Mouse (Mus musculus) kidney, adult 2 months (tissue): Measurements from ENCODE around the gene Zfp652. TPM values are rescaled to one million over a fixed set of nuclear protein-coding genes. Genes with fewer than 3 reads are reported as not detected.
"Not testable (repeated sequence)": the region's sequence is repeated elsewhere in the genome, so short reads cannot be mapped to it uniquely, and the experiment has no call there.

Source experiments
- DNase-seq: peaks from one replicate; pipeline ENCODE4 v3.0.0; 2021
- H3K27ac ChIP-seq: fragments of 200-500 bp; 2 replicates; pipeline ENCODE4 v1.5.1; 2012; ENCODE audit warnings: low read depth, low read length, control low read depth, inconsistent platforms; ENCODE audit not compliant: insufficient read depth
- H3K27me3 ChIP-seq: fragments of 200-500 bp; replicated peaks from 2 replicates; pipeline ENCODE4 v1.6.1; 2012; ENCODE audit warnings: mild to moderate bottlenecking, moderate library complexity, low read length, inconsistent platforms; ENCODE audit not compliant: control insufficient read depth, insufficient read depth
- H3K36me3 ChIP-seq: fragments of 200-500 bp; 2 replicates; pipeline ENCODE4 v1.6.1; 2012; ENCODE audit warnings: mild to moderate bottlenecking, moderate library complexity, low read length, inconsistent platforms; ENCODE audit not compliant: control insufficient read depth, insufficient read depth
- H3K4me1 ChIP-seq: fragments of 200-500 bp; 2 replicates; pipeline ENCODE4 v1.6.1; 2011; ENCODE audit warnings: low read length; ENCODE audit not compliant: control insufficient read depth, insufficient read depth
- H3K4me3 ChIP-seq: fragments of 200-500 bp; 2 replicates; pipeline ENCODE4 v1.5.1; 2011; ENCODE audit warnings: mild to moderate bottlenecking, low read depth, low read length, control low read depth; ENCODE audit not compliant: insufficient read depth
- CTCF ChIP-seq: fragments of 200-500 bp; conservative IDR thresholded peaks from 2 replicates; pipeline ENCODE4 v1.5.1; 2011; ENCODE audit warnings: low read depth, mild to moderate bottlenecking, control low read depth, low read length, moderate library complexity, mixed read lengths; ENCODE audit not compliant: insufficient read depth, insufficient read length
- POLR2A ChIP-seq: fragments of 200-500 bp; IDR thresholded peaks from one replicate; pipeline ENCODE4 v1.6.1; 2011; ENCODE audit warnings: low read depth, low read length, control low read depth
- WGBS: fragments of 180-500 bp; shearing (Covaris S2); methylation state at CpG from one replicate; pipeline ENCODE4 v1.1.7; 2018; 5-methylcytosine and 5-hydroxymethylcytosine counted together
- polyA plus RNA-seq: library from polyadenylated mRNA; depleted of rRNA; stranded (reverse); fragments of >200 nt; gene quantifications from 2 replicates; pipeline ENCODE4 v1.2.3, GENCODE M21; 2012

The Zfp652 gene
- polyA plus RNA-seq, 1 experiment = 11.4 TPM

DNA sequence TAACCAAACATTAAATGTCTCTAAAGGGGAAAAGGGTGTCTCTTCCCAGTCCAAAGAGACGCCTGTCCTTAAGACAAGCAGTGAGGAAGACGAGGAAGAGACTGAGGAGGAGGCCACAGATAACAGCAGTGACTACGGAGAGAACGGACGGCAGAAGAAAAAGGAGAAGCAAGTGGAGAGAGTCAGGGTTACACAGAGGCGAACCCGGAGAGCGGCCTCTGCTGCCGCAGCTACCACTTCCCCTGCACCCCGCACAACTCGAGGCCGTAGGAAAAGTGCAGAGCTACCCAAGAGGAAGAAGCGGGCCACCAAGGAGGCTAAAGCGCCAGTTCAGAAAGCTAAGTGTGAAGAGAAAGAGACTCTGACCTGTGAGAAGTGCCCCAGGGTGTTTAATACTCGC is 37.1 kb downstream of the Zfp652 start:
- WGBS = 87% methylated on average over 15 of the region's 15 CpGs
- TF ChIP-seq POLR2A (no peak), CTCF (no peak)
- Histone ChIP-seq H3K27ac (no peak overlapping the region), H3K4me1 (no peaks in the 10 kb centered on the region), H3K4me3 (no peak overlapping the region), H3K36me3 (no peaks in the 10 kb centered on the region), H3K27me3 (no peaks in the 10 kb centered on the region)
- DNase-seq = no peak

DNA sequence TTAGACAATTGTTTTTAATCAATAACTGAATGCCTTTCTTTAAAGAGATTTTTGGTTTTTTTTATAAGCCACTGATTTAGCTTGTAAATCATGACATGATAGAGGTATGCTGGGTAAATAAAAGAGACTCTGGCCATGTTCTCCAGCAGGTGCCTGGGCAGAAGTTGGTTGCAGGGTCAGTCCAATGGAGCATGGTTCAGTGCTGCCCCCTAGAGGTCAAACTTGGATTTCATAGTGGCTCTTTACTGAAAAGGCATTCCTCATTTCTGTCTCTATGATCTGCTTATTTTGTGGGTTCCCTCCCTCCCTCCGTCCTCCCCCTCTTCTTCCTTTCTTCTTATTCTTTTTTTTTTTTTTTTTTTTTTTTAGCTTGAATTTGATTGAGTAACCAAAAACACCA is 38.5 kb downstream of the Zfp652 start:
- WGBS = 7% methylated on average over 1 of the region's 1 CpGs
- H3K4me3 ChIP-seq = no peak overlapping the region
- H3K27ac ChIP-seq = no peak overlapping the region
- no peaks in the 10 kb centered on the region for H3K36me3 ChIP-seq
- TF ChIP-seq POLR2A (no peak), CTCF (peak; percentile 94)
- peak; percentile 84 for DNase-seq
- H3K4me1 ChIP-seq = no peaks in the 10 kb centered on the region
- H3K27me3 ChIP-seq = no peaks in the 10 kb centered on the region

DNA sequence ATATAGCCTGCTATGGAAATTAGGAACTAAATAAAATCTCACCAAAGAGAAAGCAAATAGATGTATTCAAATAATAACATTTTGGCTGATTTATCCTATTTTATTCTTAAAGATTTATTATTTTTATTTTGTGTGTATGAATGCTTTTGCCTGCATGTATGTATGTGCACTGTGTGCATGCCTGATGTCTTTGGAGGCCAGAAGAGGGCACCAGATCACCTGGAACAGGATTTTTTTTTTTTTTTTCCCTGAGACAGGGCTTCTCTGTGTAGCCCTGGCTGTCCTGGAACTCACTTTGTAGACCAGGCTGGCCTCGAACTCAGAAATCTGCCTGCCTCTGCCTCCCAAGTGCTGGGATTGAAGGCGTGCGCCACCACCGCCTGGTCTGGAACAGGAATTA is 42.7 kb downstream of the Zfp652 start:
- H3K36me3 ChIP-seq, H3K27ac ChIP-seq, H3K27me3 ChIP-seq, DNase-seq, H3K4me3 ChIP-seq, H3K4me1 ChIP-seq: not testable (repeated sequence)
- 95% methylated on average over 4 of the region's 4 CpGs for WGBS

DNA sequence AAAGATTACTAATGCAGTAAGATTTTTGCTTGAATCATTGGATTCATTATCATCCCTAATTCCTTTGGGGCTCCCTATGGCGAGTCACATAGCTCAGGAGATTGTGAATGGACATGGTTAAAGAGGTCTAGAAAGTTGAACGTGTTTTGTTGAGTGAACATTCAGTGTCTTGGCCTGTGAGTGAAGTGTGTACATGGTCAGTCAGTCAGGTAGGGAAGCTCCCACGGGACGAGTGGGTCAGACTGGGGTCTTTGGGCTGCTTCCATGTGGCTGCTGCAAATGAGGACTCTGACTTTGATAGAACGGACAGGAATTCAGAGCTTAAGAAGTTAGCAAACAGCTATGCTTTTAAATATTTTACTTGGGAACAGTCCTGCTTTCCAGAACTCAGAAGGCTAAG is 48.0 kb downstream of the Zfp652 start:
- peaks cover 3% of the 10 kb centered on the region; the same call in 1 of the 2 replicates for H3K4me1 ChIP-seq
- 83% methylated on average over 5 of the region's 5 CpGs for WGBS

DNA sequence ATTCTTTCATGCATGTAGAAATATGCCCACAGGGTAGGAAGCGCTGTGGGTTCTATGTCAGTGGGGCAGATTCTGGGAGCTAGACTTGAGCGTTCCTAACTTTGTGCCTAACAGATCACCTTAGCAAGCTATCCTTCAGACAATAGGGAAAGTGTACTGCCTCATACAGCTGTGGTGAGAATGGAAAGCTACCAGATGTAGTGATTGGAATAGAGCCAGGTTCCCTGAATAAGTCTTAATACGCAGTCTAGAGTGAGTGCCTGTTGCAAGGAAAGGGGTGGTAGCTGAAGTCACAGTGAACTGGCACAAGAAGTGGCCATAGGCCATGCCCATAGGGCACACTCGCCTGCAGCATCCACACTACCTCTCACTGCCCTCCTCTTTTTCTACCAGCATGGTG is 50.5 kb downstream of the Zfp652 start:
- WGBS = 64% methylated on average over 4 of the region's 4 CpGs
- H3K4me3 ChIP-seq = no peak overlapping the region
- H3K27me3 ChIP-seq = no peaks in the 10 kb centered on the region
- no peak overlapping the region for H3K27ac ChIP-seq
- H3K36me3 ChIP-seq = no peaks in the 10 kb centered on the region
- no peak for TF ChIP-seq CTCF
- no peak for TF ChIP-seq POLR2A
- peaks cover 3% of the 10 kb centered on the region; the same call in 1 of the 2 replicates for H3K4me1 ChIP-seq
- DNase-seq = peak; percentile 45

More for the DNA sequence above, 48.0 kb downstream of the Zfp652 start:
- Histone ChIP-seq H3K4me3 (no peak overlapping the region), H3K27me3 (no peaks in the 10 kb centered on the region), H3K27ac (no peak overlapping the region), H3K36me3 (no peaks in the 10 kb centered on the region)
- TF ChIP-seq CTCF = no peak
- TF ChIP-seq POLR2A = no peak
- DNase-seq = no peak

DNA sequence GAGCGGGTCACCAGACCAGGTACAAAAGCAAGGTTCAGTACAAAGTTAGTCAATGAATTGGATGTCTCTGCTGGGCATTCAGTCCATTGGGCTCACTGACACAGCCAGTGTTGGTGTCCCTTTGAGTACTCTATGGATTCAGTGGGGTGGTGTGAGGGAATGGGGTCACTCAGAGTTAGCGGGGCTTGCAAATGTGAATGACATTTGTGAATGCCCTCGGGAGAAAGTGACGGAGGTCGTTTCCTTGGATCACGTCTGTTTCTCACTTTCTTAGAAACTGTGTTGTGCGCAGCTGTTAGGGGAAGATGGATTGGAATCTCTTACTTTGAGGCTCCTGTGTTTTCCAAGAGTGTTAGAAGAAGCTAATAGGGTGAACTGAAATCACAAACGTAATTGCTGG is 52.3 kb downstream of the Zfp652 start:
- Histone ChIP-seq H3K36me3 (no peaks in the 10 kb centered on the region), H3K4me1 (peaks cover 3% of the 10 kb centered on the region; the same call in 1 of the 2 replicates), H3K27me3 (no peaks in the 10 kb centered on the region), H3K4me3 (no peak overlapping the region), H3K27ac (no peak overlapping the region; the same call in 1 of the 2 replicates)
- WGBS = 70% methylated on average over 8 of the region's 8 CpGs
- TF ChIP-seq POLR2A = no peak
- TF ChIP-seq CTCF = no peak
- DNase-seq = no peak

DNA sequence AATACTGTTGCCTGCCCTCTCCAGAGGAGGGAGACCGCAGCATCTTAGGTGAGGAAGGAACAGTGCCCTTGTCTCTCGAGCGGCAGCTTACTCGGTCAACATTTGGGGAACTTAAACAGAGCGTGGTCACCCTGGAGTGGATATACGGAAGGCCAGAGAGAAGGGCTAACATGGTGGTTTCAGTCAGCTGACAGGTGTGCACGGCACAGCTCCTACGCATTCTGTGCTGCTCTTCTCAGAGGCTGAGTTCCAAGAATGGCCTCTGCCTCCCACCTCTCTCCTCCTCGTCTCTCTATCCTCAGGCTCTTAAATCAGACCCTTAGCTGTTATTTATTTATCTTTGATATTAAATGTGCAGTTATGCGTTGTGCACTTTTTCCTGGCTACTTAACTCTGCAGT is 52.9 kb downstream of the Zfp652 start:
- WGBS = 62% methylated on average over 10 of the region's 10 CpGs
- DNase-seq = no peak
- Histone ChIP-seq H3K36me3 (no peaks in the 10 kb centered on the region), H3K27ac (peak overlapping the region; percentile 6; the same call in 1 of the 2 replicates), H3K27me3 (no peaks in the 10 kb centered on the region), H3K4me1 (peaks cover 3% of the 10 kb centered on the region; the same call in 1 of the 2 replicates), H3K4me3 (no peak overlapping the region)
- TF ChIP-seq POLR2A (no peak), CTCF (no peak)

DNA sequence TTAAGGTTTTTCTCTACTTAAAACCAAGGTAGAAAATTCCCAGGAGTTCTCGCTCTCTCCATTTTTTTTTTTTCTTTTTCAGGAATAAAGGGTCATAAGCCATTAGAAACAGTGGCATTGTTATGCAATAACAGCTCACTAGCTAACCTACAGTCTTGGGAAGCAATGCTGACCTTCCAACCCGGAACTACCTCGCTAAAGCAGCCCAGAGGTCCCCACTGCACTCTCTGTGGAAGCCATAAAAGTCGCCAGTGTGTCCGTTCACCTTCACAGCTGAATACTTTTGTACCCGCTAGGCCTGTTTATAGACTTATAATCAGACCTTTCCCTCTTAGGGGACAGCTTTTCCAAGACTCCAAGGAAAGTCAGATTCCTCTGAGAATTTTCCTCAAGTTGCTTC is 55.8 kb downstream of the Zfp652 start:
- DNase-seq = peak; percentile 46
- no peaks in the 10 kb centered on the region for H3K27me3 ChIP-seq
- H3K4me1 ChIP-seq = 0 out of 2 replicates have a peak, but pooled peaks cover 10% of the 10 kb centered on the region
- no peak overlapping the region for H3K27ac ChIP-seq
- no peak overlapping the region for H3K4me3 ChIP-seq
- H3K36me3 ChIP-seq = no peaks in the 10 kb centered on the region
- WGBS = 51% methylated on average over 6 of the region's 6 CpGs
- TF ChIP-seq CTCF = no peak
- TF ChIP-seq POLR2A = no peak
